Mouse (Mus musculus) inflammation-experienced regulatory T-cells (primary cell): ENCODE measurements around the gene Lrmda. TPM values are rescaled to one million over a fixed set of nuclear protein-coding genes. Genes with fewer than 3 reads are reported as not detected.

Experiments used
- polyA plus RNA-seq, 2 experiments: library from polyadenylated mRNA; unstranded; fragments of 100-300 nt; shearing (Covaris generic); gene quantifications; one replicate each; pipeline ENCODE4 v1.2.1; 2017

The Lrmda gene
- under 1 TPM in 1 of 2 experiments, not detected in 1; 0.40 TPM for polyA plus RNA-seq

GRCm38 (mm10) chr14:22019252-22019948 is at the start of gene Lrmda:
Gene Lrmda (plus strand): TSS chr14:22019712.

GRCm38 (mm10) chr14:21989291-21989913 is 30.1 kb upstream of the Lrmda start, which contains the start of gene Zfp503:
Gene Zfp503 (minus strand): TSS chr14:21989601.

Other genes starting within 250 kb of the Lrmda start
- 100 to 1,000 TPM; 143 to 179 TPM for gene Vdac2, start 194.5 kb upstream of the Lrmda start, polyA plus RNA-seq
- gene Comtd1, start 170.7 kb upstream of the Lrmda start, polyA plus RNA-seq = 10 to 100 TPM; 31.7 to 32.6 TPM
- under 1 TPM; 0.06 to 0.09 TPM for gene Zfp503, start 30.1 kb upstream of the Lrmda start, polyA plus RNA-seq